7 mouse cellular contexts compared by ENCODE assay signal in genomic region chr1:161736848-161737247, GRCm38 (mm10). TPM values are rescaled to one million over a fixed set of nuclear protein-coding genes. Genes with fewer than 3 reads are reported as not detected.
DNase-seq lines count a peak whose midpoint lies in the region; ATAC-seq and TF ChIP-seq lines count a peak whose summit lies in the region.

No protein-coding gene starts in this region.

- no peaks in the 10 kb centered on the region for H3K36me3 ChIP-seq in kidney, embryonic 14.5 days (ENCODE audit: control insufficient read depth, insufficient read depth, low read length)
- no peaks in the 10 kb centered on the region for H3K36me3 ChIP-seq in E14TG2a.4 (ENCODE audit: insufficient read depth, low read length)

- WGBS in kidney, embryonic 14.5 days, result 4% methylated on average over 3 of the region's 3 CpGs

- no peak overlapping the region for H3K4me3 ChIP-seq in kidney, embryonic 14.5 days (ENCODE audit: low read length)
- no peak overlapping the region for H3K4me3 ChIP-seq in E14TG2a.4 (replicated peaks; ENCODE audit: low read length)

- no peaks in the 10 kb centered on the region for H3K4me1 ChIP-seq in kidney, embryonic 14.5 days (ENCODE audit: control insufficient read depth, insufficient read depth, low read length)
- no peaks in the 10 kb centered on the region for H3K4me1 ChIP-seq in E14TG2a.4 (replicated peaks; ENCODE audit: low read depth, low read length)

- peak; percentile 91 for TF ChIP-seq CTCF in E14TG2a.4 (conservative IDR thresholded peaks at IDR 0.05; ENCODE audit: low read length)

- DNase-seq in kidney, adult 9 months, result peak; percentile 38
- DNase-seq in c-Kit-positive CD71-positive TER-119-positive erythroid progenitor cells, embryonic 14.5 days (ENCODE audit: low spot score), result peak; percentile 48
- DNase-seq in adrenal gland, postnatal 14 days, result no peak
- DNase-seq in thymus, adult 18-20 months, result no peak

- H3K27me3 ChIP-seq in kidney, embryonic 14.5 days (ENCODE audit: control insufficient read depth, insufficient read depth, low read length), result no peaks in the 10 kb centered on the region
- H3K27me3 ChIP-seq in E14TG2a.4 (ENCODE audit: insufficient read depth, low read length), result no peaks in the 10 kb centered on the region; the same call in 1 of the 2 replicates

- no peak overlapping the region for H3K4me2 ChIP-seq in kidney, embryonic 14.5 days (replicated peaks; ENCODE audit: low read depth, low read length)

- H3K9me3 ChIP-seq in kidney, embryonic 14.5 days (ENCODE audit: control insufficient read depth, low read length), result no peaks in the 10 kb centered on the region
- H3K9me3 ChIP-seq in E14TG2a.4 (ENCODE audit: low read length), result peaks cover 16% of the 10 kb centered on the region

- no peak overlapping the region for H3K27ac ChIP-seq in kidney, embryonic 14.5 days (ENCODE audit: low read depth, low read length)

- H3K9ac ChIP-seq in kidney, embryonic 14.5 days (ENCODE audit: low read depth, low read length), result no peak overlapping the region

- no peak; the same call in 1 of the 2 replicates for ATAC-seq in kidney, embryonic 14.5 days (ENCODE audit: low FRiP score, low TSS enrichment)
- ATAC-seq in megakaryocyte, adult 5-6 weeks (ENCODE audit: poor library complexity, severe bottlenecking), result 0 out of 2 replicates have a peak, but pooled peaks have one; percentile 29

RNA-seq across cellular contexts. Expression of gene Fasl, which starts 51.4 kb away (rescaled TPM):
- polyA plus RNA-seq in kidney, embryonic 14.5 days (2014; fragmentation: Nextera tagmentation; extraction: Ambion mirVana), result not detected in 2 replicates
- total RNA-seq in megakaryocyte, adult 5-6 weeks (2015), result 1.2 and 1.3 TPM in 2 replicates
- total RNA-seq in megakaryocyte, adult 5-6 weeks (2017), result 1.5 and 1.8 TPM in 2 replicates
- total RNA-seq in adrenal gland, postnatal 14 days (2021), result not detected in 2 replicates

Comparison
In these comparisons a context has a peak if more than half of its experiments do, and no peak if none do; other contexts are left out.
1. DNase-seq: peak in kidney, adult 9 months (single experiment) and c-Kit-positive CD71-positive TER-119-positive erythroid progenitor cells, embryonic 14.5 days (single experiment); none in adrenal gland, postnatal 14 days (single experiment) and thymus, adult 18-20 months (0 of 2).